In the genomic region with DNA sequence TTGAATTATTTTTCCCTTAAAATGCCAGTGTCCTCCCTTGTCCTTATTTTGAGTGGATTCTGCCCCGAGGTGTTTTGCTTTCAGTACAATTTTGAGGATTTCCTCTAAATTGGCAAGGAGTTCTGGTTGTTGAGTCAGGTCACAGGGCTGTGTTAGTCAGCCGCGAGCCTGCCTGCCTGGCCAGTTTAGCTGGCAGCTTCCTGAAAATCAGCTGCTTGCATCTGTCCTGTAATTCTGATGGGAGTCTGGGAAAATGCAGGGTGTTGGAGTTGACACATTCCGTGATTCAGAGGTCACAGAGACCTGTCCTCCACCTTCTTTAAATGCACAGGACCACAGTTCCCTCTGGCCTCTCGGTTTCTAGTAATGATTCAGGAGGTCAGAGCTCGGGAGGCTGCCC, we compare ENCODE assay signal across 16 mouse cellular contexts. TPM values are rescaled to one million over a fixed set of nuclear protein-coding genes. Genes with fewer than 3 reads are reported as not detected.
DNase-seq lines count a peak whose midpoint lies in the region; ATAC-seq and TF ChIP-seq lines count a peak whose summit lies in the region.
"Had no signal": no experiment of that assay in that cellular context is flagged by ENCODE, and none has a peak within 500 bp of the region (broad histone marks: within the 10 kb centered on the region; RNA-seq: fewer than 3 reads in every experiment).

No protein-coding gene starts in this region.

- H3K27me3 ChIP-seq in heart, embryonic 12.5 days (replicated peaks): no peaks in the 10 kb centered on the region
- H3K27me3 ChIP-seq in stomach, postnatal 0 days (ENCODE audit: control insufficient read depth, insufficient read depth, low read length): no peaks in the 10 kb centered on the region
- H3K27me3 ChIP-seq: embryonic facial prominence, embryonic 13.5 days; forebrain, embryonic 12.5 days; hindbrain, embryonic 12.5 days; neural tube, embryonic 13.5 days had no signal

- H3K4me3 ChIP-seq in gastrocnemius, adult 2 months: no peak overlapping the region
- no peak overlapping the region for H3K4me3 ChIP-seq in heart, embryonic 12.5 days
- H3K4me3 ChIP-seq in stomach, postnatal 0 days (ENCODE audit: low read depth, low read length): no peak overlapping the region
- H3K4me3 ChIP-seq: embryonic facial prominence, embryonic 13.5 days; forebrain, embryonic 12.5 days; hindbrain, embryonic 12.5 days; neural tube, embryonic 13.5 days had no signal

- H3K27ac ChIP-seq in gastrocnemius, adult 2 months: peak overlapping the region; percentile 46
- H3K27ac ChIP-seq in heart, embryonic 12.5 days (ENCODE audit: poor library complexity, severe bottlenecking): peak overlapping the region; percentile 70
- H3K27ac ChIP-seq in stomach, postnatal 0 days (replicated peaks): peak overlapping the region; percentile 56
- H3K27ac ChIP-seq: embryonic facial prominence, embryonic 13.5 days; forebrain, embryonic 12.5 days; hindbrain, embryonic 12.5 days; neural tube, embryonic 13.5 days had no signal

- TF ChIP-seq CTCF in gastrocnemius, adult 2 months (IDR thresholded peaks at IDR 0.05): no peak
- TF ChIP-seq CTCF in stomach, postnatal 0 days (IDR thresholded peaks at IDR 0.05; ENCODE audit: low read depth): no peak

- intact Hi-C loops in gastrocnemius, adult 2 months (cut with DNase I): loop anchor here (5.0 kb wide), 1 partner anchor 82 kb away; a partner anchor contains a TSS

- 47% methylated on average over 6 of the region's 6 CpGs for WGBS in heart, embryonic 12.5 days
- WGBS in stomach, postnatal 0 days: 47% methylated on average over 6 of the region's 6 CpGs

- peak; percentile 50 for DNase-seq in gastrocnemius, adult 2 months
- no peak for DNase-seq in gastrocnemius, postnatal 25 days
- peak; percentile 21 for DNase-seq in urinary bladder, postnatal 14 days (ENCODE audit: low spot score)
- no peak for DNase-seq in urinary bladder, postnatal 10 days (ENCODE audit: low spot score)
- no peak for DNase-seq in stomach, postnatal 0 days (ENCODE audit: low spot score)
- no peak for DNase-seq in left cerebral cortex, adult 18-20 months (ENCODE audit: low spot score in 2 of 2)
- no peak for DNase-seq in cerebellum, adult 9-10 months
- DNase-seq: kidney, postnatal 10 days; thymus, adult 2 months had no signal

- H3K36me3 ChIP-seq in heart, embryonic 12.5 days: peaks cover 16% of the 10 kb centered on the region
- no peaks in the 10 kb centered on the region for H3K36me3 ChIP-seq in stomach, postnatal 0 days (ENCODE audit: control insufficient read depth, insufficient read depth, low read length)
- H3K36me3 ChIP-seq: embryonic facial prominence, embryonic 13.5 days; forebrain, embryonic 12.5 days; hindbrain, embryonic 12.5 days; neural tube, embryonic 13.5 days had no signal

- peaks cover 64% of the 10 kb centered on the region for H3K4me1 ChIP-seq in heart, embryonic 12.5 days (replicated peaks)
- peaks cover 4% of the 10 kb centered on the region; the same call in 1 of the 2 replicates for H3K4me1 ChIP-seq in stomach, postnatal 0 days (replicated peaks; ENCODE audit: control insufficient read depth, insufficient read depth)

- H3K9ac ChIP-seq in heart, embryonic 12.5 days: no peak overlapping the region
- no peak overlapping the region for H3K9ac ChIP-seq in stomach, postnatal 0 days (ENCODE audit: low read length)
- H3K9ac ChIP-seq: embryonic facial prominence, embryonic 13.5 days; forebrain, embryonic 12.5 days; hindbrain, embryonic 12.5 days; neural tube, embryonic 13.5 days had no signal

- ATAC-seq in heart, embryonic 12.5 days (ENCODE audit: insufficient number of reproducible peaks, low FRiP score): no peak
- ATAC-seq in stomach, postnatal 0 days (ENCODE audit: low FRiP score, low TSS enrichment): no peak
- ATAC-seq: intestine, embryonic 16.5 days had no signal

- H3K4me2 ChIP-seq in heart, embryonic 12.5 days: no peak overlapping the region
- no peak overlapping the region for H3K4me2 ChIP-seq in stomach, postnatal 0 days (replicated peaks; ENCODE audit: low read depth)
- H3K4me2 ChIP-seq: embryonic facial prominence, embryonic 13.5 days; forebrain, embryonic 12.5 days; hindbrain, embryonic 12.5 days; neural tube, embryonic 13.5 days had no signal

- no peaks in the 10 kb centered on the region for H3K9me3 ChIP-seq in heart, embryonic 12.5 days (replicated peaks)
- no peaks in the 10 kb centered on the region for H3K9me3 ChIP-seq in stomach, postnatal 0 days (ENCODE audit: control insufficient read depth, low read length)
- H3K9me3 ChIP-seq: embryonic facial prominence, embryonic 13.5 days; forebrain, embryonic 12.5 days; G1E; hindbrain, embryonic 12.5 days; neural tube, embryonic 13.5 days had no signal

- no peak for TF ChIP-seq EP300 in stomach, postnatal 0 days (optimal IDR thresholded peaks at IDR 0.05)

RNA-seq across cellular contexts. Expression of a gene that starts 34.2 kb away (rescaled TPM):
- total RNA-seq in gastrocnemius, adult 2 months (2021): 1 to 10 TPM; 2.3 to 5.6 TPM
- total RNA-seq in gastrocnemius, postnatal 25 days (2021): 1 to 10 TPM; 4.1 to 4.7 TPM
- 42.2 and 43.7 TPM in 2 replicates for polyA plus RNA-seq in heart, embryonic 12.5 days (2016; fragmentation: Nextera tagmentation; extraction: Ambion mirVana)
- polyA plus RNA-seq in stomach, postnatal 0 days (2015; fragmentation: Nextera tagmentation; extraction: Ambion mirVana): 11.8 and 12.8 TPM in 2 replicates
- 10 to 100 TPM in 1 of 2 experiments, 1 to 10 TPM in 1; 9.1 to 10.1 TPM for total RNA-seq in left cerebral cortex, adult 18-20 months (2021)

Comparison
In these comparisons a context has a peak if more than half of its experiments do, and no peak if none do; other contexts are left out.
1. DNase-seq: peak in gastrocnemius, adult 2 months (single experiment) and urinary bladder, postnatal 14 days (single experiment); none in gastrocnemius, postnatal 25 days (single experiment), urinary bladder, postnatal 10 days (single experiment), stomach, postnatal 0 days (single experiment), left cerebral cortex, adult 18-20 months (0 of 2) and cerebellum, adult 9-10 months (single experiment).
2. Peak in every context shown above with its lines, with median percentiles within 50 percentile points of each other: H3K27ac ChIP-seq.